In genomic region chr2:112393958-112394357, GRCm38 (mm10) we compare ENCODE assay signal across 19 mouse cellular contexts.
"Had no signal": no experiment of that assay in that cellular context is flagged by ENCODE, and none has a peak within 500 bp of the region (broad histone marks: within the 10 kb centered on the region; RNA-seq: fewer than 3 reads in every experiment).

No protein-coding gene starts in this region.

- DNase-seq: lung, adult 18-20 months; lung, embryonic 14.5 days; lung, postnatal 10 days; midbrain, embryonic 14.5 days; retina, postnatal 1 day; right cerebral cortex, adult 18-20 months; right cerebral cortex, postnatal 25 days; right cerebral cortex, postnatal 4 days; spleen, adult 18-20 months; thymus, adult 18-20 months; thymus, postnatal 25 days; thymus, postnatal 4 days had no signal

- H3K27me3 ChIP-seq: midbrain, embryonic 12.5 days; neural tube, embryonic 13.5 days; neural tube, embryonic 15.5 days had no signal

- H3K4me2 ChIP-seq: lung, embryonic 14.5 days; midbrain, embryonic 12.5 days; neural tube, embryonic 13.5 days; neural tube, embryonic 15.5 days had no signal

- H3K4me1 ChIP-seq: midbrain, embryonic 10.5 days; midbrain, embryonic 12.5 days had no signal

- H3K36me3 ChIP-seq: neural tube, embryonic 13.5 days; neural tube, embryonic 15.5 days had no signal

- H3K9me3 ChIP-seq: midbrain, embryonic 10.5 days; midbrain, embryonic 12.5 days; neural tube, embryonic 13.5 days; neural tube, embryonic 15.5 days had no signal

- H3K9ac ChIP-seq: liver, embryonic 14.5 days; lung, embryonic 14.5 days; midbrain, embryonic 12.5 days; neural tube, embryonic 13.5 days; neural tube, embryonic 15.5 days had no signal

- ATAC-seq: midbrain, embryonic 16.5 days had no signal

- H3K4me3 ChIP-seq: midbrain, embryonic 10.5 days; midbrain, embryonic 12.5 days; myocyte; neural tube, embryonic 13.5 days; neural tube, embryonic 15.5 days had no signal

- H3K27ac ChIP-seq: liver, embryonic 14.5 days; midbrain, embryonic 10.5 days; midbrain, embryonic 12.5 days; neural tube, embryonic 13.5 days; neural tube, embryonic 15.5 days had no signal
